8 mouse cellular contexts compared by ENCODE assay signal in the genomic region with DNA sequence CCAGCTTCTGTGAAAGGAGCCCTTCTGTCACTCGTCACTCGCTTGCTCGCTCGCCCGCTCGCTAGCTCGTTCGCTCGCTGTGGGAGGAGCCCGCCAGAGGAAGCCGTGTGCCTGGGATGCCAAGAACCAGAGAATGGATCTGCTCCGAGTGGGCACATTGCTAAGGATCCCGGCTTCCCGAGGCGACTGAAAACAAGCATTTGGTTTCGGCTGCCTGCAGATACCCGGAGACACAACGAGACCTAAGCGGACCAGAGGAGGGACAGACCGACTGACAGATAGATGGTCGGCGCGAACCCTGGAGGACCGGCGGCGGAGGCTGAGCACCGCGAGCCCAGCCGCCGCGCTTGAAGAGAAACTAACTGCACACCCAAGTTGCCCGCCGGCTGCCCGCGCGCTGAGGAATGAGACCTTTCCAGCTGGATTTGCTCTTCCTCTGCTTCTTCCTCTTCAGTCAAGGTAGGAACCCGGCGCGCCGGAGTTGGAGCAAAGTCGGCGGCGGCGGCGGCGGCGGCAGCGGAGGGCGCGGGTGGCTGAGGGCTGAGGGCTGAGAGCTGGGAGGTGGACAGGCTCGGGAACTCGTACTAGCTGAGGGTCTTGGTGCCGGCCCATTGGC. TPM values are rescaled to one million over a fixed set of nuclear protein-coding genes. Genes with fewer than 3 reads are reported as not detected.
A peak's percentile ranks its signal among the peaks of the same experiment; 100 is the strongest.
DNase-seq lines count a peak whose midpoint lies in the region; ATAC-seq and TF ChIP-seq lines count a peak whose summit lies in the region.

No protein-coding gene starts in this region.

- TF ChIP-seq CTCF in hindbrain, postnatal 0 days (IDR thresholded peaks at IDR 0.05; ENCODE audit: low read depth) = no peak
- TF ChIP-seq CTCF in left cerebral cortex, adult 2 months (IDR thresholded peaks at IDR 0.05) = no peak

- intact Hi-C loops in gastrocnemius, postnatal 14 days (cut with DNase I; ENCODE audit: low total_unique reads) = no loop called here
- intact Hi-C loops in left cerebral cortex, adult 2 months (cut with DNase I) = loop anchor here (5.0 to 10.0 kb wide), 4 partner anchors 77 to 634 kb away; no protein-coding TSS in a partner anchor

- no peaks in the 10 kb centered on the region for H3K9me3 ChIP-seq in hindbrain, postnatal 0 days (ENCODE audit: low read length)

- H3K4me3 ChIP-seq in hindbrain, postnatal 0 days (ENCODE audit: low read length) = peak overlapping the region; percentile 69
- H3K4me3 ChIP-seq in left cerebral cortex, adult 2 months = peak overlapping the region; percentile 75

- no peaks in the 10 kb centered on the region for H3K27me3 ChIP-seq in hindbrain, postnatal 0 days (ENCODE audit: insufficient read depth, low read length)

- no peaks in the 10 kb centered on the region for H3K36me3 ChIP-seq in hindbrain, postnatal 0 days (ENCODE audit: insufficient read depth, low read length)

- WGBS in hindbrain, postnatal 0 days = under 1% methylated on average over 39 of the region's 53 CpGs

- peak overlapping the region; percentile 75 for H3K4me2 ChIP-seq in hindbrain, postnatal 0 days (ENCODE audit: low read depth, low read length)

- H3K27ac ChIP-seq in hindbrain, postnatal 0 days = peak overlapping the region; percentile 66
- H3K27ac ChIP-seq in left cerebral cortex, adult 2 months = peak overlapping the region; percentile 83

- peak; percentile 78 for ATAC-seq in hindbrain, postnatal 0 days
- no peak for ATAC-seq in megakaryocyte-erythroid progenitor cell, adult 5-6 weeks (replicated peaks; ENCODE audit: low FRiP score, low TSS enrichment, poor library complexity, severe bottlenecking)

- peak overlapping the region; percentile 63 for H3K9ac ChIP-seq in hindbrain, postnatal 0 days (replicated peaks; ENCODE audit: low read length)

- peak; percentile 61 for DNase-seq in adrenal gland, adult 2 months
- DNase-seq in embryo, embryonic 10 days (ENCODE audit: low spot score) = peak; percentile 80
- DNase-seq in gastrocnemius, postnatal 14 days = peak; percentile 20
- peak; percentile 92 for DNase-seq in hindbrain, postnatal 0 days (ENCODE audit: low spot score)
- DNase-seq in left cerebral cortex, adult 2 months (ENCODE audit: extremely low spot score in 1 of 2, low spot score in 2 of 2) = peak; percentile 76 to 79
- DNase-seq in lung, postnatal 36 days = peak; percentile 34
- peak; percentile 60 to 72 for DNase-seq in right cerebral cortex, postnatal 36 days (ENCODE audit: low spot score in 2 of 2)

- peaks cover 5% of the 10 kb centered on the region; the same call in 1 of the 2 replicates for H3K4me1 ChIP-seq in hindbrain, postnatal 0 days (ENCODE audit: insufficient read depth, low read length)

RNA-seq across cellular contexts. Expression of gene Kirrel3, which starts 3.1 kb away (rescaled TPM):
- total RNA-seq in adrenal gland, adult 2 months (2021) = under 1 TPM; 0.35 to 0.48 TPM
- 0.41 and 0.85 TPM in 2 replicates for polyA plus RNA-seq in adrenal gland, adult 2 months (2012; rRNA removed)
- total RNA-seq in gastrocnemius, postnatal 14 days (2021) = 1 to 10 TPM in 1 of 2 experiments, under 1 TPM in 1; 0.88 to 1.1 TPM
- 34.9 and 40.6 TPM in 2 replicates for total RNA-seq in hindbrain, postnatal 0 days (2014; rRNA removed)
- 44.5 and 44.9 TPM in 2 replicates for polyA plus RNA-seq in hindbrain, postnatal 0 days (2015; fragmentation: Nextera tagmentation; extraction: Ambion mirVana)
- 10 to 100 TPM; 59.8 to 62.6 TPM for total RNA-seq in left cerebral cortex, adult 2 months (2021)
- total RNA-seq in megakaryocyte-erythroid progenitor cell, adult 5-6 weeks (2014; fragmentation: Nextera tagmentation) = not detected in 2 replicates
- not detected in 2 replicates for total RNA-seq in megakaryocyte-erythroid progenitor cell, adult 5-6 weeks (2017)

Comparison
In these comparisons a context has a peak if more than half of its experiments do, and no peak if none do; other contexts are left out.
1. DNase-seq: peak in every context shown above with its lines; median percentile 92 in hindbrain, postnatal 0 days; 80 in embryo, embryonic 10 days; 78 in left cerebral cortex, adult 2 months; 66 in right cerebral cortex, postnatal 36 days; 61 in adrenal gland, adult 2 months; 34 in lung, postnatal 36 days; 20 in gastrocnemius, postnatal 14 days.
2. RNA of gene Kirrel3, which starts 3.1 kb away (total RNA-seq): 59.8 to 62.6 TPM in left cerebral cortex, adult 2 months and 34.9 to 40.6 TPM in hindbrain, postnatal 0 days; 0.88 to 1.1 TPM in gastrocnemius, postnatal 14 days, 0.35 to 0.48 TPM in adrenal gland, adult 2 months and not detected in megakaryocyte-erythroid progenitor cell, adult 5-6 weeks; every median in the first group is over 10 times any median in the second.